Mouse (Mus musculus): ENCODE measurements around the gene Ptprq.

Gene Ptprq

DNA sequence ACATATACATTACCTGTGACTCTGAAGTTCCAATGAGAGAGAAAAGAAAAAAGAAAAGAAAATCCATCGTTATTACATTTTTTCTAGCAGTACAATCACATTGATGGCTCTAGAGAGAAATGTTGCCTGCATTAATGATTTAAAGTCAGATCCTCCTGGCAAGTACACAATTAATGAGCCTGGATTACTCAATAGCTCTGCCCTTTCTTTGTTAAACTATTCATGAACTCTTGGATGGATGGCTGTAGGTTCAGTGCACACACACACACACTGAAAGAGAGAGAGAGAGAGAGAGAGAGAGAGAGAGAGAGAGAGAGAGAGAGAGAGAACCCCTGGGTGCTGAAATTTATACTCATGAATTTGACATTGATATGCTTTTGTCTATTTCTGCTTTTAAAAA is at the start of gene Ptprq:
TSS of gene Ptprq (minus strand) at position 246 of the 400 bp plus-strand sequence.
- no peak for DNase-seq (ENCODE audit: low spot score)

DNA sequence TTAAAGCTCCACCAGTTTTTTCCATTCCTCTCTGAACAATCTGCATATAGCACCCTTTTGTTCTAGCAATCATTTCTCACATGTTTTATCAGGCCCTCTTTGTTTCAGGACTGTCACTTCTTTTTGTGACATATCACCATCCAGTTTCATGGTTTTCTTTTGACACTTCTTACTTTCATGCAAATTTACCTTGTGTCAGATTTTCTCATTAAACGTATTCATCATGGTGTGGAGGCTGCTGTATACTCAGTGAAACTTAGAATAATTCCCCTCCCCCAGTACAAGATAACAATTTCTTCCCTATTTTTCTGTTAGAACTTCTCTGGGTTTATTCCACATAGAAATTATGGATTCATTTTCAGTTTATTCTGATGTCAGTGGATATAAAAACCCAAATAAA is 39.8 kb upstream of the Ptprq start:
- no peak for DNase-seq (ENCODE audit: low spot score)

DNA sequence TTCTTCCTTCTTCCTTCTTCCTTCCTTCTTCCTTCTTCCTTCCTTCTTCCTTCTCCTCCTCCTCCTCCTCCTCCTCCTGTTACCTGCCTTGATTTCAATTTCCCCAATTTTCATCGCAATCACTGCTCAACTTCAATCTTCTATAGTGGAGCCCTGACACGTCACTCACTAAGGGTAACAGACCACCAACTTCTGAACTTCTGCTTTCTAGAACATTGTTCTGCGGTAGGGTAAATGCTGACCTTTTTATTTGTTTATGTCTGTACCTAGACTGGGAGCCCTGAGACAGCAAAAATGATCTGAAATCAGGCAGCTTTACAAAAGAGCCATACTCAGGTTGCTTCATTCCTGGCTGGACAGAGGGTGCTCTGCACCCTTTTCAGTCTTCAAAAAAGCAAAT is 33.6 kb upstream of the Ptprq start:
- no peak for DNase-seq (ENCODE audit: low spot score)

DNA sequence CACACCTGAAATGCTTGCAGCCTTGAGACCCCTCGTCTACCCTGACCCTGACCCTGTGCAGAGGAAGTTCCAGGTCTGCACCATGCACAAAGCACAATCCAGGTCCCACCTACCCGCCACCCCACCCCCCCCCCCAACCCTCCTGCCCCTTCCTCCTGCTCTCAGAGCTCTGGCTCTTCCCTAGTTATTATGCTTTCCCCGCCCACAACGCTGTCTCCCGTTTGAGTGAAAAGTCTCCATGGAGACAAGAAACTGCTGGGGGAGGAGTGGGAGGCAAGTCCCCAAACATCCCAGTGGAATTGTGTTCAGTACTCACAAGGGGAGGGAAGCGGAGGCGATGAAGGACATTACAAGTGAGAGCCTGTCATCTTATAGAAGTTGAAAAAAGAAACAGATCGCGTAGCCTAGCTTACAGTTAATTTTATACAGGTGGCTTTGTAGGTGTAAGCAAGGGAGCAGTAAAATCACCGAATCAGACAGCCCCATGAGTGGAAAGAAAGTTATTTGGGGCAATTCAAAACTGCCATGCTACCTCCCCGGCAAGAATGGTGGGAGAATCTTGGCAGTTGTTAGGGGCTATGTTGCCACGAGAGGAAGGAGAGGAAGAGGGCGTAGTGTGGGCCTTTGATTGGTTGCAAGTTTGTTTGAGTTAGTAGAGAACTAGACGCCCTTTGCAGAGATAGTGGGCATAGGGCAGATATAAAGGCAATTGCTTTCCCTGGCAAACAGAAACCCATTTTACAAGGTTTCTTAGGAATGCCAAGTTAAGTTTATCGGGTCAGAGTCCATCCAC is 32.7 kb upstream of the Ptprq start:
- peak; percentile 61 for DNase-seq (ENCODE audit: low spot score)

DNA sequence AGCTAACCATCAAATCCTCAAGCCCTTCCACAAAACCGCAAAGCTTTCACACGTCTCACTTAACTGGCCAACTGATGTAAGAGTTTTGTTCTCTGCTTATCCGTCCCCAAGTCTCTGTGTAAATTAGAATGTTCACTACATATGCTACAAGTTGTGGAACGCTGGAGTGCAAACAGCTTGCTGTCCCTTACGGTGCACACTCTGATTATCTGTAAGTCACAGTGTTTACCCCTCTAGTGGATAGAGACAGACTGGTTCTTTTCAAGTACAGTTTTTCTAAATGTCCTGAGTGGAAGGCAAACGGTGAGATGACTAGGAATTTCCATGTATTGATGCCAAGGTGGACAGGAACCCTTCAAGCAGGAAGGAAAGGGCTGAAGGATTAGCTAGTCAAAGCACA is 32.1 kb upstream of the Ptprq start:
- DNase-seq (ENCODE audit: low spot score), result no peak

DNA sequence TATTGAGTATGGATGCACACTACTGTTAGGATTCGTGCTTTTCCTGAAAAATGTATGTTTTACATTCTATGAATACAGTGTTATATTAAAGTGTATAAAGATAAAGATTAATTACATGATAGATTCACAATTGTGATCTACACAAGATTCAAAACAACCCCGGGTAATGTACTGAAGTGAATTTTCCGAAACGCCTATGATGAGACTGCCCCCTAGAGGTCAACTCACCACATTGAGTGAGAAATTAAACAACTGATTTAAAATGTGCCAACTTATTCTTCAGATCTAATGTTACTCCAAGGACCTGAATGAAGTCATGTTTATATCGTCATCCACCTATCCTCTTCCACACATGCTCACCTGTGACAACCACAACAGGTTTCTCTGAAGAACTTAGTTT is 27.7 kb upstream of the Ptprq start:
- DNase-seq (ENCODE audit: low spot score), result no peak

DNA sequence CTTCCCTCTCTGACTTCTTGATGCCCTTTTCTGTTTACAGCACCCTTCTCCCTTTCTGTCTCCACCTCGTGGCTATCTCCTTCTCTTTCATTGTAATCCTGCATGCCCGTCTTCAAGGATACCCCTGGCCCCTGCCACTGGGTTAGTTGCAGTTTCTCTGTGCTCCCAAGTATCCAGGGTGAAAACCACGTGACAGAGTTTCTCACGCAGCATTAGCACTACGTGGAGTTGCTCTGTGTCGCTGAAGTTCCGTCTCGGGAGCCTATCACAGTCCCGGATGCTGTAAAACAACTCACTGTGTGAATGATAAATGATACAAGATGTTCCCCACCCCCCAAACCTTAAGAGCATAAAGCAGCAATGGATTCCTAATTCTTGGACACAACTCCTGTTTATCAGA is 26.9 kb upstream of the Ptprq start:
- no peak for DNase-seq (ENCODE audit: low spot score)

DNA sequence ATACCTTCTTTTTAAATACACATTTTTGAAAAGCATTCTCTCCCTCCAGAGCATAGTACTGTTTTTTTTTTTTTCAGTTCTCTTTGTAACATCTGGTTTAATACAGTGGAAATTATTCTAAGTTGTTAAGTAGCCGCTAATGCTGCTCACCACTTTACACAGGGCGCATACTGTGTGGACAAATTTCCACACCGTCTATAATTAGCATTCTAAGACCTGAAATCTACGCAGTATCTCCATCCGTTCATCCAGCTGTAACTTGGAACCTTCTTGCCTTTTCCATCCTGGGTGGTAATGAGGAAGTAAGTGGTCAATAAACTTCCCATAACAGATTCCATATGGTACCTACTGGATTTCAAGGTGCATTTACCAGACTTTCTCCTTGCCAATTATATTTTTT is 20.0 kb upstream of the Ptprq start:
- no peak for DNase-seq (ENCODE audit: low spot score)

DNA sequence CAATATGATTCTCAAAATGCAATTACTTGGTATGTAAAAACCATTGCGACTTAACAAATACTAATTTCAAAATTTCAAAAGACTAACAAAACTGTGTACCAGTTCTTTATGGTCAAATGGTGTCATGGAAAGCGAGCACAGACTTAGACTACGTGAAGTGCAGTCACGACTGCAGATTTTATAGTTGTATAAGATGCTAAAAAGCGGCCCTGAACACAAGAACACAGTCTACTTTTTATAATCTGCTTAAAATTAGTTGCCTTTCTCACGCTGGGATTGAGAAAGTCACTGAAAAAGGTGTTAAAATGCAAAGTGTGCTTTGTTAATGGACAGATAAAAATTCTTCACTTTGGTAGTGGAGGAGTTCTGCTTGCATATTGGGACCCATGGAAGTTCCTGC is 17.9 kb upstream of the Ptprq start:
- no peak for DNase-seq (ENCODE audit: low spot score)

DNA sequence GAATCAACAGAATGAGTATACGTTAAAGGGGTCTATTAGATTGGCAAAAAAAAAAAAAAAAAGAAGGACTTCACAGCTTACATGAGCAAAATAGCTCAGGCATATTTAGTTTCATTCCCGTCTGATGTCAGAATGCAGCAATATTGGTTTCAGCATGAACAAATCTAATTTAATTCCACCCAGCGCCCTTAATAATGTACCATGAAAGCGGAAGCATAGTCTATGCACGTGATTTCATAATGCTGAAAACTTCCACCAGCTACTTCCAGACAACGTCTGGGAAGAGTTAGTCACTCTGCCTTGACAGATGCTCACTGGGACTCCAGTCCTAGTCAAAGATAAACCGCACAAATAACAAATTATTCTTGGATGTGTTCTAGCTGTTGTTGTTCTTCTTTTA is 15.6 kb upstream of the Ptprq start:
- DNase-seq (ENCODE audit: low spot score), result no peak

DNA sequence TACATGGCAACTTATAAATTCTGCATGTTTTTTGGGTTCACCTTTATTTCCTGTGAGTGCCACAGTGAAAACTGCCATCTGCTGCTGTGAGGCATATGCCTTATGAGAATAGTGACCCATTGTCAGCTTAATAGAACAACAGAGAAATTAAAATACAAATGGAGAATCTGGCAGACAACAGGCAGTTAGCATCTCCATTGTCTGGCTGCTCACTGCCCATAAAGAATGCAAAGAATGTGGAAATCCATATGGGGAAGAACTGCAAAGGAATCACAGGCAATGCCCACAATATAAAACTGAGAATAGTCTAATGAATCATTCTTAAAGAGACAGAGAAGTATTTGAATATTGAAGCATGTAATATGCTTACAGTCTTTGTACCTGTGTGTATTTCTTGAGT is 14.5 kb upstream of the Ptprq start:
- no peak for DNase-seq (ENCODE audit: low spot score)

DNA sequence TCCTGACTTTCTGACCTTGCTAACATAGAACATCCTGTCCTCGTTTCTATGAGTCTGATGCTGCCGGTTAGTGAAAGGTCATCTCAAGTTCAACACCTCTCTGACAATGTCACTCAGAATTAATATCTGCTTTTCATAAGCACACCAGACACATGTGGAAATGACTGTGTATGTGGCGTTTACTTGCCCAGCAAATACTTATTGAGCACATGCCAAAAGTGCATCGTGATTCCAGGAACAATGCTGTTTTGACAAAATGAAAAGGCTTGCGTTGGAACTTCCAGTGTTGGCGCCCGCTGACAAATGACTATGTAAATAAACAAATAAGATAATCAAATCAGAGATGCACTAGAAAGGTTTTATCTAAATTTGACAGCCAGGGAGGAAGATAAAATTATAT is 5.8 kb upstream of the Ptprq start:
- no peak for DNase-seq (ENCODE audit: low spot score)

DNA sequence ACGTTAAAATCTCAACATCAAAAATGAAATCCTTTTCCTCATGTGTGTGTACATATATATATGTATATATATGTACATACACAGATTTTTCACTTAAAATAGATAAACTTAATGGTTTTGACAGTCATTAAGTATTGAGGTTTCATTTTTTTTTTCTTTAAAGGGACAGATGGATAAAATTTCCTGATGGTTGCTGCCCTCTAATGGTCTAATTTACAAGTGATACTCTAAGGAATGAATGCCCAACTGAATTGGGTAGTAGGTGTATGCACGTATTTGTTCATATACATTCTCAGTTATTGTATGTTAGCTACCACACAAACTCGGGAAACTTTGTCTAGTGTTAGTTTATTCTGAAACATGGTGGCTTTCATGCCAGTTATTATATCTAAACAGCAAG is 15.4 kb downstream of the Ptprq start:
- DNase-seq (ENCODE audit: low spot score), result peak; percentile 12

DNA sequence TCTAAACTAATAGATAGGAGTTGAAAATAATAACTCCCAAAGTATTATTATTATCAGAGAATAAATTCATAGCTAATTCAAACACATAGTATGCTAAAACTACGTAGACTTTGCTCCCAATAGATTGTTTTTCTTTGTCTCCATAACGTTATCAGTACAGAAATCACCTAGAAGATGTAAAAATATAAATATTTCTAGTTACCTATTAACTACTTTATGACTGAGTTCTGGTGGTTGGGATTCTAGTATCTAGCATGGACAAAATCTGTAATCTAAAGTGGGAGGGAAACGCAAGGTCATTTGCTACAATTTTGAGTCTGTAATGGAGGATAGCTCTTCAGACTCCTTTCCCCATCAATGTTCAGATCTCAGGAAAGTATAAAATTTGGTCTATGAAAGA is 18.9 kb downstream of the Ptprq start:
- DNase-seq (ENCODE audit: low spot score), result no peak

DNA sequence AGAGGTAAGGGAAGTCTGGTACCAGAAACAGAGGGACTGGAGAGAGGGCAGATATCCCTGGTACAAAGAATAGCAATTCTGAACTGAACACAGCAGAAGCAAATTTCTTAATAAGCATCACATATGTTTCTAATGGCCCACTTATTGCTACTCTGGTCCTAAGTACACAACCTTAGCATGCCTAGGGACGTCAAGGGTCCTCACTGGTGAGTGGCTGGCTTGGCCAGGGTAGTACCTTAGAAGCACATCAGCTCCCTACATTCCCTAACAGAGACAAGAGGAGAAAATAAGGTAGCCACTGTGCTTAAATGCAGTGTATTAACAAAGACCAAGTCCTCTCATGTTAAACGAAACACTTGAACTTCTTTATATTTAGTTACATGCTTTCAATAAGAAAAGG is 21.1 kb downstream of the Ptprq start:
- DNase-seq (ENCODE audit: low spot score), result no peak

DNA sequence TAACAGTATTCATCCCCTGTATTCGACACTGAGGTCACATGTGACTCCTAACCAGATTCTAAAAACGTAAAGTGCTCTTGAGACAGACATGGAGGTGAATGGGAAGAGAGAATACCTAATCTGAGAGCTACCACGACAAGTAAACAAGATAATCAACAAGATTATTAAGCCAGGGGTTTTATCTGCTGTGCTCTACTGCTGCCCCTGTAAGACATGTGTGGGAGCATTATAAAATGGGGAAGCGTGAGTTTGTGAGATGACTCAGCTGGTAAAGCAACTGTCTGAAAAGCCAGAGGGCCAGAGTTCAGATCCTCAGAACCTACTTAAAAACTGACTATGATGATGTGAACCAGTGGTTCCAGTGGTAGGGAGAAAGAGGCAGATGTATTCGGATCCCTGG is 22.7 kb downstream of the Ptprq start:
- no peak for DNase-seq (ENCODE audit: low spot score)

DNA sequence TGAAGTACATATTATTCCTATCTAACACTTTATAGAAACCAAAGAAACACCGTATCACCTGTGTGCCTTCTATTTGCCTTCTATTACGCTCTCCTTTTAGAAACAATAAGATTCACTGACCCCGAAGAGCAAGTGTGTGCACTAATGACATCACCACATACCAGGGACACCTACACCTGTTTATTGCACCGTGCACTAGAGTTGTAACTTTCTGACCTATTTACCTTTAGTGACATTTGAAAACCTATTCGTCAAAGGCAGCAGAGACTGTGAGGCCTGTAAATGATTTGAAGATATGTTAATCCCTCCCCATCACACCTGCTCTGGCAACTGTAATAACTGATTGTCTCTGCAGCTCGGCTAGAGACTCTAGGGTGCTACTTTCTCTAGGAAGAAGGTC is 32.5 kb downstream of the Ptprq start:
- no peak for DNase-seq (ENCODE audit: low spot score)

DNA sequence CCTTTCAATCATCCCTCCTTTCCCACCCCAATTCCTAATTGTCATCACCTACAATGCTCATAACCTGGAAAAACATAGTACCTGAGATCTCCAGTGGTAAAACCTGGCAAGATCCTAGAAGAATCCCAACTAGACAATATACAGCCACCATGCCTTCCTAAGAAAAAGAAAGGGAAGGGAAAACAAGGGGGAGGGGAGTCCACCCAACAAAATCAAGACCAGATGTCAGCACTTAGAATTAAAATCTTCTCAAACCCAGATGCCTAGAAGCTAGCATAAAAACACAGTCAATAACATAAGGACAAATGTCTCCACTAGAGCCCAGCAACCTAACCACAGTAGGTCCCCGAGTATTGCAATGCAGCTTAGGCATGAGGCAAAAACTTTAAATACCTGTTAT is 43.9 kb downstream of the Ptprq start:
- DNase-seq (ENCODE audit: low spot score), result no peak

DNA sequence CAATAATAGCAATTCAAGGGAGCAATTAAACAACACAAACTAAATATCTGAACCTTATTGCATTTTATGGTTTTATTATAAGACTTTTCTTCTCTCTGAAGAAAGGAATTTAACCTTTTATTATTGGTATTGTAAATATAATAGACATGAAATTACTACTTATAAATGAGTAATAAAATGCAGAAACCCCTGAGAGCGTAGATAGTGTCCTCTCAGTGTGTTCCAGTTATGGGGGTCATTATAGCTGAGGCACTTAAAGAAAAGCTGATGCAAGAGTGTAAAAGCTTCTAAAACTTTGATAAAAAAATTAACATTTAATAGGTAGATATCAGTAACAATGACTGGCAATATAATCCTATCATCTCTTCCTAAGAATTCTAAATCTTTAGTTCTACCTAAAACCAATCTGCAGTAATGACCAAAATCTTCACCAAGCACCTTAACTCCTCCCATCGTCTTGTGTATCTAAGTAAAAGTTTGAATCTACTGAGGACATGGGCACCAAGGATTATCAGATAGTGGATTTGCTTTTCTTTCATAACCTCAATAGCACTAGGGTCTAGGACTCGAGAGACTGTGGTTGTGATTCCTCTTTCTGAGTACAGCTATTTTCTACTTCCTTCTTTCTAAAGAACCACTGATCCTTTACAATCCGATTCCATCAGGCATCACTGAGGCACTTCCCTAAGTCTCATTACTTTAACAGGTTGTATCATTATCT is 51.3 kb downstream of the Ptprq start:
- no peak for DNase-seq (ENCODE audit: low spot score)

DNA sequence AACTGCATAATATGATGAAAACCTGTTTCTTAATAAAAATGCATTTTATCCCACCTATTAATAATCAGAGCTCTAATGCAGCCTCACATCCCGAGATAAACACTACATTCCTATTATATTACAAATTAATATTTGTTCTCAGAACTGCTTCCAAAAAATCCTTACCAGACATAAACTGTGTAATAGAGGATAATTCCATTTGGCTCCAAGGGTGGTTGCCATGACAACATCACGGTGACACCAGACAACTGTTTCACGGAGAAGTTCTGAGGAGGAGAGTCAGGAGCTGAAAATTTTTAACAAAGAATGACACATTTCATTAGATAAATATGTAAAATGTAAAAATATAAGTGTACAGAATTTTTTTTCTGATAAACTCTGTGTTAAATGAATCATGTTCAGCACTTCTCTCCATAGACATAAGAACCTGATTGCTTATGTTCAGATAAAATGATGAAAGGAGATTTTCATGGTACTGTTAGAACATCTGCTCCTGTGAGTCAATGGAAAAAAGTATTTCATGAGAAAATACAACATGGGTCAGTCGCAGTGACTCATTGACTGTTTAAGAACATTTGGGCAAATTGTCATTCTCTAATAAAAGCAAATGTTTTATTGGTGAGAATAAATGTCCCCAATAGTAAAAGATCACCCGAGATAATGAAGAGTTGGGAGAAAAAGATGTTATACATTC is 57.3 kb downstream of the Ptprq start:
- DNase-seq (ENCODE audit: low spot score), result peak; percentile 22

DNA sequence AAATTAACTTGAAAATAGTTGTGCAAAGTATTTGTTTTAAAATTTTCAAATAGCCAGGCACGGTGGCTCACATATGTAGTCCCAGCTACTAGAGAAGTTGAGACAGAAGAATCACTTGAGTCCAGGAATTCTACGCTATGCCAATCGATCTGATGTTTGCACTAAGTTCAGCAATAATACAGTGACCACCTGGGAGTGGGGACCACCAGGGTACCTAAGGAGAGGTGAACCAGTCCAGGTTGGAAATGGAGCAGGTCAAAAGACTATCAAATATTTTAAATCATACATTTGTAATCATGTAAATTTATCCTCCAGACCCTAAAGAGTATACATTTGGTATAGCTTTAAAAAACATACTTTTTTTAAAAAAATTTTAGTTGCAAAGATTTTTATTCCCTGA is 57.9 kb downstream of the Ptprq start:
- DNase-seq (ENCODE audit: low spot score), result no peak

DNA sequence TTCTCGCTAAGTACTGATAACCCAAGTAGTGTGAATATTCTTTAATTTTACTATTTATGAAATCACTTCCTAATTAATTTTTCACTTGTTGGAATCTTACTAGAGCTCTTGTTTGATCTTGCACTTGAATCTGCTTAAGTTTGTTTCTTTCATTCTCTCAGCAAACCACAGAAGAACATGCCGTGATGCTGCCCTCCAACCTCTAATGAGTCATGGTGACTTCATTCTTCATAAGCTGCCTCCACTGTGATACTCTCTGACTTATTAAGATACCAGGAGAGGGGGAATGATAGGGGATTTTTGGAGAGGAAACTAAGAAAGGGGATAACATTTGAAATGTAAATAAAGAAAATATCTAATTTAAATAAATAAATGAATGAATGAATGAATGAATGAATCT is 60.7 kb downstream of the Ptprq start:
- DNase-seq (ENCODE audit: low spot score), result no peak

DNA sequence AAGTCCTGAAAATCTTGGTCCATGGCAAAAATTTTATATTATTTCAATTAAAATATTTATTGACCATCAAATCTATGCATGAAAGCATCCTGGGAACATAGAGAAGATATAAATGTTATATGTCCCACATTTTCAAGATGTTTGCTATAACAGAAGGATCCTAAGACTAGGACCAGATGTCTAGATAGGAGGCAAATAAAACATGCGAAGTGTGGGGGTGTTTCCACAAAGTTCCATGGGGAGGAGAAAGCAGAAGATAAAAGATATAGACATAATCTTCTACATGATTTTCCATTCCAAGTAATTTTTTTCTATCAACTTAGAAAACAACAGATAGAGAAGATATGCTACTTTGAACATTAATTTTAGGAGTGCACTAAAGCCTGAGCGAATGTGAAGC is 70.2 kb downstream of the Ptprq start:
- DNase-seq (ENCODE audit: low spot score), result peak; percentile 19

Measured in left cerebral cortex, adult 11 months (tissue).